26 mouse cellular contexts compared by ENCODE assay signal in the genomic region with DNA sequence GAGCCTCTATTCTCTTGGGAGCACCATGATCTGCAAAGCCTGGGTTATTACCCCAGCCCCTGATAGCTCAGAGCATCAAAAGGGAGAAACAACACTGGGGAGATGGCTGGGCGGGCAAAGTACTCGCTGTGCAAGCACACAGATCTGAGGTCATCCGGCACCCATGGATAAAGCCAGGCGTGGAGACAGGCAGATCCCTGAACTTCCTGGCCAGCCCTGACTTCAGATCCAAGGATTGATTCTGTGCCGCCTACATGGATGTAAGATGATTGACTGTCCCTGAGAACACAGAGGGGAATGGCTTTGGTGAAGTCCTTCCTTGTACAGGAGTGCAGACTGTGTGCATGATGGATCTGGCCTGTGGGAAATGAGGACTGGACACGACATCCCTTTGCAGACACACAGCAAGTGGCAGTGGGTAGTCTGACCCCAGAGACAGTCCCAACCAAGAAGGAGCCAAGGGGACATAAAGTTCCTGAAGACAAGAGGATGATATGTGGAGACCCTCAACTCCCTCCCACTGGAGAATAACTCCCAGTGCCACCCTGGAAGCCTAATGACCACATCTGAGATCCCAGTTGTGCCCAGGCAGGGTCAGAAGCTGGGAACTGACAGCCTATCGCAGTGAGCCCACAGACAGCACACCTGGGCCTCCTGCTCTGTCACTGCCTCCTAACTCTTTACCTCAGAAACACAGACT. TPM values are rescaled to one million over a fixed set of nuclear protein-coding genes. Genes with fewer than 3 reads are reported as not detected.
DNase-seq lines count a peak whose midpoint lies in the region; ATAC-seq lines count a peak whose summit lies in the region.
"Had no signal": no experiment of that assay in that cellular context is flagged by ENCODE, and none has a peak within 500 bp of the region (broad histone marks: within the 10 kb centered on the region; RNA-seq: fewer than 3 reads in every experiment).

No protein-coding gene starts in this region.

- H3K4me2 ChIP-seq in heart, embryonic 16.5 days (ENCODE audit: low read depth, low read length): no peak overlapping the region
- no peak overlapping the region for H3K4me2 ChIP-seq in neural tube, embryonic 13.5 days
- H3K4me2 ChIP-seq: forebrain, embryonic 12.5 days; limb, embryonic 15.5 days had no signal

- H3K36me3 ChIP-seq in heart, embryonic 16.5 days (ENCODE audit: control insufficient read depth, insufficient read depth): no peaks in the 10 kb centered on the region
- H3K36me3 ChIP-seq in neural tube, embryonic 13.5 days: no peaks in the 10 kb centered on the region
- H3K36me3 ChIP-seq: limb, embryonic 15.5 days had no signal

- peak; percentile 18 to 33 for DNase-seq in adrenal gland, adult (ENCODE audit: inconsistent age in 2 of 2, low spot score in 1 of 2)
- DNase-seq in adrenal gland, postnatal 10 days: no peak
- peak; percentile 94 for DNase-seq in heart, adult 11 months
- DNase-seq in heart, postnatal 4 days: no peak
- DNase-seq in heart, postnatal 25 days (ENCODE audit: low spot score): no peak
- no peak for DNase-seq in neural tube, embryonic 10.5 days (ENCODE audit: extremely low spot score, low spot score)
- DNase-seq: adrenal gland, postnatal 14 days; gastrocnemius, postnatal 10 days; kidney, adult 18-20 months; kidney, postnatal 10 days; right cerebral cortex, postnatal 25 days; thymus, adult 18-20 months; thymus, postnatal 4 days had no signal

- H3K9ac ChIP-seq in heart, embryonic 16.5 days (ENCODE audit: low read length): peak overlapping the region; percentile 13; the same call in 1 of the 2 replicates
- peak overlapping the region; percentile 3; the same call in 1 of the 2 replicates for H3K9ac ChIP-seq in neural tube, embryonic 13.5 days
- H3K9ac ChIP-seq: forebrain, embryonic 12.5 days; limb, embryonic 15.5 days had no signal

- 75% methylated on average over 7 of the region's 7 CpGs for whole genome bisulfite sequencing in heart, embryonic 16.5 days
- 65% methylated on average over 7 of the region's 7 CpGs for WGBS in neural tube, embryonic 13.5 days

- intact Hi-C loops in heart, postnatal 25 days (cut with DNase I): no loop called here

- ATAC-seq in heart, embryonic 16.5 days (replicated peaks; ENCODE audit: extremely low read depth, insufficient read depth, low FRiP score): no peak
- no peak for ATAC-seq in neural tube, embryonic 13.5 days (ENCODE audit: low read depth)
- ATAC-seq: hindbrain, embryonic 16.5 days; midbrain, embryonic 16.5 days had no signal

- peak overlapping the region; percentile 13; the same call in 1 of the 2 replicates for H3K27ac ChIP-seq in heart, embryonic 16.5 days (ENCODE audit: low read length)
- no peak overlapping the region for H3K27ac ChIP-seq in neural tube, embryonic 13.5 days (replicated peaks)
- H3K27ac ChIP-seq: forebrain, embryonic 12.5 days; limb, embryonic 15.5 days had no signal

- no peaks in the 10 kb centered on the region for H3K27me3 ChIP-seq in heart, embryonic 16.5 days (ENCODE audit: control insufficient read depth, insufficient read depth, low read length)
- no peaks in the 10 kb centered on the region for H3K27me3 ChIP-seq in neural tube, embryonic 13.5 days
- H3K27me3 ChIP-seq: forebrain, embryonic 12.5 days; limb, embryonic 15.5 days had no signal

- peaks cover 77% of the 10 kb centered on the region for H3K4me1 ChIP-seq in heart, embryonic 16.5 days (ENCODE audit: control insufficient read depth, insufficient read depth, low read length)
- H3K4me1 ChIP-seq in neural tube, embryonic 13.5 days (replicated peaks): peaks cover 97% of the 10 kb centered on the region

- no peak overlapping the region for H3K4me3 ChIP-seq in heart, embryonic 16.5 days (ENCODE audit: low read length)
- H3K4me3 ChIP-seq in neural tube, embryonic 13.5 days: no peak overlapping the region
- H3K4me3 ChIP-seq: forebrain, embryonic 12.5 days; limb, embryonic 15.5 days had no signal

- H3K9me3 ChIP-seq in heart, embryonic 16.5 days (replicated peaks; ENCODE audit: control insufficient read depth, low read length): no peaks in the 10 kb centered on the region
- no peaks in the 10 kb centered on the region for H3K9me3 ChIP-seq in neural tube, embryonic 13.5 days
- H3K9me3 ChIP-seq: forebrain, embryonic 12.5 days; limb, embryonic 15.5 days had no signal

RNA-seq across cellular contexts. Expression of a gene that starts 12.2 kb away (rescaled TPM):
- 10 to 100 TPM; 30.3 to 35.9 TPM for total RNA-seq in adrenal gland, postnatal 10 days (2021)
- total RNA-seq in heart, postnatal 4 days (2021): 10 to 100 TPM; 36.9 to 39.8 TPM
- polyA plus RNA-seq in heart, embryonic 16.5 days (2015; fragmentation: Nextera tagmentation; extraction: Ambion mirVana): 1.7 and 3.1 TPM in 2 replicates
- 10 to 100 TPM; 11.9 to 14.1 TPM for total RNA-seq in heart, postnatal 25 days (2021)
- 4.5 and 5.9 TPM in 2 replicates for polyA plus RNA-seq in neural tube, embryonic 13.5 days (2015; fragmentation: Nextera tagmentation; extraction: Ambion mirVana)

RNA-seq across cellular contexts. Expression of a gene that starts 20.0 kb away (rescaled TPM):
- not detected for total RNA-seq in adrenal gland, postnatal 10 days (2021)
- not detected for total RNA-seq in heart, postnatal 4 days (2021)
- polyA plus RNA-seq in heart, embryonic 16.5 days (2015; fragmentation: Nextera tagmentation; extraction: Ambion mirVana): not detected in 2 replicates
- not detected for total RNA-seq in heart, postnatal 25 days (2021)
- polyA plus RNA-seq in neural tube, embryonic 13.5 days (2015; fragmentation: Nextera tagmentation; extraction: Ambion mirVana): not detected in 2 replicates
- total RNA-seq: adrenal gland, postnatal 14 days; gastrocnemius, postnatal 10 days; heart, adult 18-20 months; layer of hippocampus, adult 18-20 months; left cerebral cortex, postnatal 36 days had no signal
- polyA plus RNA-seq: brain, embryonic 14.5 days; forebrain, embryonic 12.5 days; hindbrain, embryonic 16.5 days; limb, embryonic 15.5 days; liver, embryonic 16.5 days; midbrain, embryonic 16.5 days; spleen, adult 2 months; stomach, embryonic 14.5 days had no signal

RNA-seq across cellular contexts. Expression of a gene that starts 59.9 kb away (rescaled TPM):
- 10 to 100 TPM in 1 of 2 experiments, 1 to 10 TPM in 1; 9.2 to 12.8 TPM for total RNA-seq in adrenal gland, postnatal 10 days (2021)
- total RNA-seq in heart, postnatal 4 days (2021): 10 to 100 TPM; 21.5 to 24.3 TPM
- 31.1 and 34.5 TPM in 2 replicates for polyA plus RNA-seq in heart, embryonic 16.5 days (2015; fragmentation: Nextera tagmentation; extraction: Ambion mirVana)
- 1 to 10 TPM; 1.5 to 2.1 TPM for total RNA-seq in heart, postnatal 25 days (2021)
- polyA plus RNA-seq in neural tube, embryonic 13.5 days (2015; fragmentation: Nextera tagmentation; extraction: Ambion mirVana): 9.9 and 10.3 TPM in 2 replicates

Comparison
In these comparisons a context has a peak if more than half of its experiments do, and no peak if none do; other contexts are left out.
1. DNase-seq: peak in adrenal gland, adult (2 of 2) and heart, adult 11 months (single experiment); none in adrenal gland, postnatal 10 days (single experiment), heart, postnatal 4 days (single experiment), heart, postnatal 25 days (single experiment) and neural tube, embryonic 10.5 days (single experiment).